Mouse (Mus musculus): ENCODE measurements at regions not wholly inside any gene's neighbourhood (a gene's known extent, or its start where the extent isn't known, plus 50 kb on each side); places are given as distances from the start of the nearest gene placed in this dataset.

GRCm38 (mm10) chr1:67477966-67478365, 355.1 kb downstream of the Cps1 start:
- no peaks in the 10 kb centered on the region for H3K9me3 ChIP-seq (ENCODE audit: low read length)
- 89% methylated on average over 3 of the region's 3 CpGs for WGBS

GRCm38 (mm10) chr1:67481974-67482373, 359.1 kb downstream of the Cps1 start:
- 92% methylated on average over 1 of the region's 1 CpGs for WGBS
- no peak overlapping the region for H3K4me2 ChIP-seq (replicated peaks; ENCODE audit: low read depth, low read length)
- no peak overlapping the region for H3K27ac ChIP-seq (ENCODE audit: low read length)
- H3K9me3 ChIP-seq (ENCODE audit: low read length): no peaks in the 10 kb centered on the region
- ATAC-seq (no peak), DNase-seq (ENCODE audit: low spot score) (no peak)
- H3K9ac ChIP-seq (replicated peaks; ENCODE audit: low read depth): no peak overlapping the region
- TF ChIP-seq EP300 (IDR thresholded peaks at IDR 0.05): no peak
- no peak for TF ChIP-seq CTCF (IDR thresholded peaks at IDR 0.05)
- no peaks in the 10 kb centered on the region for H3K36me3 ChIP-seq (ENCODE audit: insufficient read depth, low read length)
- no peaks in the 10 kb centered on the region for H3K27me3 ChIP-seq (replicated peaks; ENCODE audit: insufficient read depth, low read length)
- no peaks in the 10 kb centered on the region for H3K4me1 ChIP-seq (ENCODE audit: insufficient read depth, low read depth, low read length)
- no peak overlapping the region for H3K4me3 ChIP-seq (ENCODE audit: low read depth, low read length)

More at GRCm38 (mm10) chr1:67477966-67478365, 355.1 kb downstream of the Cps1 start:
- no peak for TF ChIP-seq EP300 (IDR thresholded peaks at IDR 0.05)
- TF ChIP-seq CTCF (IDR thresholded peaks at IDR 0.05): peak; percentile 36
- H3K4me3 ChIP-seq (ENCODE audit: low read depth, low read length): no peak overlapping the region
- no peak for ATAC-seq
- no peaks in the 10 kb centered on the region for H3K4me1 ChIP-seq (ENCODE audit: insufficient read depth, low read depth, low read length)
- no peak for DNase-seq (ENCODE audit: low spot score)
- H3K27me3 ChIP-seq (replicated peaks; ENCODE audit: insufficient read depth, low read length): no peaks in the 10 kb centered on the region
- no peak overlapping the region for H3K9ac ChIP-seq (replicated peaks; ENCODE audit: low read depth)
- no peaks in the 10 kb centered on the region for H3K36me3 ChIP-seq (ENCODE audit: insufficient read depth, low read length)
- H3K4me2 ChIP-seq (replicated peaks; ENCODE audit: low read depth, low read length): no peak overlapping the region
- H3K27ac ChIP-seq (ENCODE audit: low read length): no peak overlapping the region

DNA sequence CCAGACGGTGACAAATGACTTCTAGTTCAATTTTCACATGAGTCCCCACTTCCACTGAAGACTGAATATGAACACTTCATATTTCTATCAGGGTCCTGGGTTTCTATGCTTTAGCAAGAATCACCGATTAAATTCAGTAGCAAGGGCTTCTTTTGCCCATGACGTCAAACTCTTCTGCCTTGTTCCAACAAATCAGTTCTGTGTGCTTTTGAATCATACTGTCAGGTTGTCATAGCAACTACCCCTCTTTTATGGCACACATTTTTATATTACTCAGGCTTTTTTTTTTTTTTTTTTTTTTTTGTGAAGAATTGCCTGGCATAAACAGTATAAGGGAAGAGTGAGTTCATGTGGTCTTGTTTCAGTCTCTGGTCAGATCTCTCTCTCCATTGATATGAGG, 381.3 kb downstream of the Cps1 start:
- no peak for TF ChIP-seq EP300 (IDR thresholded peaks at IDR 0.05)
- no peak for TF ChIP-seq CTCF (IDR thresholded peaks at IDR 0.05)
- H3K36me3 ChIP-seq (ENCODE audit: insufficient read depth, low read length): no peaks in the 10 kb centered on the region
- no peak overlapping the region for H3K27ac ChIP-seq (ENCODE audit: low read length)
- no peaks in the 10 kb centered on the region for H3K9me3 ChIP-seq (ENCODE audit: low read length)
- H3K4me1 ChIP-seq (ENCODE audit: insufficient read depth, low read depth, low read length): no peaks in the 10 kb centered on the region
- WGBS: 72% methylated on average over 3 of the region's 3 CpGs
- ATAC-seq (no peak), DNase-seq (ENCODE audit: low spot score) (no peak)
- no peak overlapping the region for H3K4me2 ChIP-seq (replicated peaks; ENCODE audit: low read depth, low read length)
- no peak overlapping the region for H3K4me3 ChIP-seq (ENCODE audit: low read depth, low read length)
- H3K9ac ChIP-seq (replicated peaks; ENCODE audit: low read depth): no peak overlapping the region
- no peaks in the 10 kb centered on the region for H3K27me3 ChIP-seq (replicated peaks; ENCODE audit: insufficient read depth, low read length)

DNA sequence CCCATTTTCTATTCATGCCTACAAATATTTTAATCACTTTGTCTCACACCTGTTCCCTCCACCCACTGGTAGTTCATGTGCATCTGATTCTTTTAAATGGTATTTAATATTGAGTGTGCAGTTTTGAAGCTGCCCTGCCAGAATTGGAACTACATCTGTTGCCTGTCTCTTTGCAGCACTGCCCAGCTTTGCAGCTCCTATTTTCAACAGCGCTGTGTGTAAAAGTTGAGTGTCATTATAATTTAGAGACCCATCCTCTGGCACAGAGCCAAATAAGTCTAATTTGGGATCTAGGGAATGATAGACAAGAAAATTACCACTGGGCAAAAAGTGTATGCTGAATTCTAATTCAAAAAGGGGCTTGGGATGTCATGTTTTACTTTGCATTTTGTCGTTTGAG, 382.9 kb downstream of the Cps1 start:
- no peak for ATAC-seq
- 66% methylated on average over 2 of the region's 2 CpGs for WGBS
- TF ChIP-seq CTCF (IDR thresholded peaks at IDR 0.05) (no peak), EP300 (IDR thresholded peaks at IDR 0.05) (no peak)
- H3K36me3 ChIP-seq (ENCODE audit: insufficient read depth, low read length): no peaks in the 10 kb centered on the region
- H3K9me3 ChIP-seq (ENCODE audit: low read length): no peaks in the 10 kb centered on the region
- H3K4me3 ChIP-seq (ENCODE audit: low read depth, low read length): no peak overlapping the region
- H3K4me1 ChIP-seq (ENCODE audit: insufficient read depth, low read depth, low read length): no peaks in the 10 kb centered on the region
- no peaks in the 10 kb centered on the region for H3K27me3 ChIP-seq (replicated peaks; ENCODE audit: insufficient read depth, low read length)
- no peak for DNase-seq (ENCODE audit: low spot score)
- no peak overlapping the region for H3K9ac ChIP-seq (replicated peaks; ENCODE audit: low read depth)
- H3K27ac ChIP-seq (ENCODE audit: low read length): no peak overlapping the region
- H3K4me2 ChIP-seq (replicated peaks; ENCODE audit: low read depth, low read length): no peak overlapping the region

GRCm38 (mm10) chr1:67518295-67518694, 395.5 kb downstream of the Cps1 start:
- H3K9me3 ChIP-seq (ENCODE audit: low read length): no peaks in the 10 kb centered on the region
- H3K27ac ChIP-seq (ENCODE audit: low read length): no peak overlapping the region
- H3K27me3 ChIP-seq (replicated peaks; ENCODE audit: insufficient read depth, low read length): no peaks in the 10 kb centered on the region
- no peaks in the 10 kb centered on the region for H3K36me3 ChIP-seq (ENCODE audit: insufficient read depth, low read length)
- DNase-seq (ENCODE audit: low spot score): peak; percentile 85
- H3K4me2 ChIP-seq (replicated peaks; ENCODE audit: low read depth, low read length): no peak overlapping the region
- peak; percentile 92 for ATAC-seq
- no peak overlapping the region for H3K4me3 ChIP-seq (ENCODE audit: low read depth, low read length)
- H3K4me1 ChIP-seq (ENCODE audit: insufficient read depth, low read depth, low read length): no peaks in the 10 kb centered on the region
- no peak for TF ChIP-seq CTCF (IDR thresholded peaks at IDR 0.05)
- peak; percentile 46; the same call in 1 of the 2 replicates for TF ChIP-seq EP300 (IDR thresholded peaks at IDR 0.05)
- no peak overlapping the region for H3K9ac ChIP-seq (replicated peaks; ENCODE audit: low read depth)
- WGBS: 43% methylated on average over 3 of the region's 3 CpGs

GRCm38 (mm10) chr1:67558728-67559127, 435.9 kb downstream of the Cps1 start:
- H3K27ac ChIP-seq (ENCODE audit: low read length): no peak overlapping the region
- H3K4me3 ChIP-seq (ENCODE audit: low read depth, low read length): no peak overlapping the region
- ATAC-seq: no peak
- no peaks in the 10 kb centered on the region for H3K9me3 ChIP-seq (ENCODE audit: low read length)
- no peaks in the 10 kb centered on the region for H3K27me3 ChIP-seq (replicated peaks; ENCODE audit: insufficient read depth, low read length)
- no peak overlapping the region for H3K9ac ChIP-seq (replicated peaks; ENCODE audit: low read depth)
- no peaks in the 10 kb centered on the region for H3K4me1 ChIP-seq (ENCODE audit: insufficient read depth, low read depth, low read length)
- no peak overlapping the region for H3K4me2 ChIP-seq (replicated peaks; ENCODE audit: low read depth, low read length)
- DNase-seq (ENCODE audit: low spot score): no peak
- TF ChIP-seq CTCF (IDR thresholded peaks at IDR 0.05): no peak
- no peak for TF ChIP-seq EP300 (IDR thresholded peaks at IDR 0.05)
- H3K36me3 ChIP-seq (ENCODE audit: insufficient read depth, low read length): no peaks in the 10 kb centered on the region

DNA sequence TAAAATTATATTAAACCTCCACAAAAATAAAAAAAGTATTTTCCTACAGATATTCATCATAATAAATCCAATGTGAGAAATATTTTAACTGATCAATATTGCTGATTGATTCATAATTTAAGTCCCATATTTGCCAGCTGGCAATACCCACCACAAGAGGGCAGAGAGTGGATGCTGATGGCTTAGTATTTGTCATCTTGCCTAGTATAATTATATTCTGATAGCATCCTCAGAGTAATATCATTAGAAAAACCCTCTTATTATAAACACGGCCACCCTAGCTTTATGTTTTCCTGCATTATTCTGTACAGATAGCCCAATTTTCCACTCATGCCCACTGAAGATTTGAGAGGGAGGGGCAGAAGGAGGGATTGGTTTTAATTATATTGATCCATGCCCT, 436.4 kb downstream of the Cps1 start:
- no peak overlapping the region for H3K9ac ChIP-seq (replicated peaks; ENCODE audit: low read depth)
- WGBS: 88% methylated on average over 1 of the region's 1 CpGs

More for the DNA sequence above, 436.4 kb downstream of the Cps1 start:
- H3K4me2 ChIP-seq (replicated peaks; ENCODE audit: low read depth, low read length): no peak overlapping the region
- no peaks in the 10 kb centered on the region for H3K36me3 ChIP-seq (ENCODE audit: insufficient read depth, low read length)
- ATAC-seq (no peak), DNase-seq (ENCODE audit: low spot score) (no peak)
- H3K27ac ChIP-seq (ENCODE audit: low read length): no peak overlapping the region
- no peak overlapping the region for H3K4me3 ChIP-seq (ENCODE audit: low read depth, low read length)
- no peaks in the 10 kb centered on the region for H3K9me3 ChIP-seq (ENCODE audit: low read length)
- no peaks in the 10 kb centered on the region for H3K4me1 ChIP-seq (ENCODE audit: insufficient read depth, low read depth, low read length)
- no peaks in the 10 kb centered on the region for H3K27me3 ChIP-seq (replicated peaks; ENCODE audit: insufficient read depth, low read length)
- TF ChIP-seq CTCF (IDR thresholded peaks at IDR 0.05): no peak
- TF ChIP-seq EP300 (IDR thresholded peaks at IDR 0.05): no peak
